Mouse (Mus musculus): ENCODE data around the gene Zcchc13.
"Not testable (repeated sequence)": the region's sequence is repeated elsewhere in the genome, so short reads cannot be mapped to it uniquely, and the experiment has no call there.

Gene Zcchc13

DNA sequence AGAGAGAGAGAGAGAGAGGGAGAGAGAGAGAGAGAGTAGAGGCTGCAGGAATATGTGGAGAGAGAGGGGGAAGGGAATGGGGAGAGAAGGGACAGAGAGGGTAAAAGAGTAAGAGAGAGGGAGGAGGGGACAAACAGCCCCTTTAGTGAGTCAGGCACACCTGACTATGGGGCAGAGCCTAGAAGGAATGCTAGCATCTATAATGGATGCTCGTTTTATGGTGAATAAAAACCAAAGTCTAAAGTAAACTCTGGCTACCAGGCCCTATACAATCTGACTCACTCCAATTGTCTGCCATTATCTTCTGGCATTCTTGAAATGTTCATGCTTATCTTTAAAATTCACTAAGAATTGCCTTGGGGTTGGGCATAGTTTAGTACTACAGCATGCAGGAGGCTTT, 21.7 kb downstream of the Zcchc13 start:
- DNase-seq, result no peak

DNA sequence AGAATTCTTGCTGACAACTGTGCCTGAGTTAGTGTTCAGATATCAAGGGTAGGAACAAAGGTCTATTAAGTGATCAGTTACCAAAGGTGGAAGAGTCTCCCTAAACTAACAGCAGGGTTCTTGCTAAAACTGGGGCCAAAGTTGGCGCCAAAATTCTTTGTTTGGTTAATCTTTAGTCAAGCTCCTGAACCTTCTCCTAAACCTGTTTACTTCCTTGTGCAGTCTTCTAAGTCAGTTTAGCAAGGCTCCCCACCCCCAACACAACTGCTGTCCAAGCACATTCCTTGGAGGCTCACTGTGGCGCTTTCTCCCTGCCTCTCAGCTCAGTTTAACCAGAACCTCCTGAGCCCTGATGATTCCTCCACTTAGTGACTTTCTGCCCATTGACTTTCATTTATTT, 22.6 kb downstream of the Zcchc13 start:
- DNase-seq, result no peak

DNA sequence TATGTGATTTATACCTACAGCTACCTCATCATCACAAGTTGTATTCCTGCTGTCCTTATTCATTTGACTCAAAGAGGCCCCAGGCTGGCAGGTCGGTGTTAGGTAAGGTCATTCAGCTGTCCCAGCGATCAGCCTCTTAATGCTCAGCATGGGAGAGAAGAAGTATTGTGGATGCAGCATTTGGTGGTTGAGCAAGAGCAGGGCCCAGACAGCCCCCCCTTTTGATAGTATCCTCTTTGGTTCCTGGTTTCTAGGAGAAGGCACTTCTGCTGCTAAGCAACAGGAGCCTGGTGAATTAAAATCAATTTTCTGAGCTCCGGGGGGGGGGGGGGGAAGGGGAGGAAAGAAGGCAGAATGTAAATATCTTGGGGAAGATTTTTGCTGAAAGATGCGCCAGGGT, 28.6 kb downstream of the Zcchc13 start:
- no peak for DNase-seq

GRCm38 (mm10) chrX:103664445-103664844, 34.1 kb downstream of the Zcchc13 start:
- not testable (repeated sequence) for DNase-seq

- no peak for DNase-seq
Measured at GRCm38 (mm10) chrX:103670245-103670644, 39.9 kb downstream of the Zcchc13 start.

DNA sequence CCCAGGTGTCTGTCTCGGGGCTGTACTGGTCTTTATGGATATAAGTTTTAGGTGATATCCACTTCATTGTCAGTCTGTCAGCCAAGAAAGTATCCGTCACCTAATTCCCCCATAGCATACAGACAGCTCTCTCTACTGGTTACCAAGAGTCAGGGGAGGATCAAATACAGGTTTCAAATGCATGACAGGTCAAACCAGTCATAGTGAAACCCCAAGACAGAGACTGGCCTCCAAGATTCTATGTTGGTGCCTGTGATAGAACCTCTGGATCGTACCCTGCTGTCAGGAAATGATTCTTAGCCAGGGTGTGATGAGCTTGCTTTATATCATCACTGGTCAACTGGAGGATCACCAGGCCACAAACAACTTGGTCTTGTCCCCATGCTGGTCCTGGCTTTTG, 43.4 kb downstream of the Zcchc13 start:
- no peak for DNase-seq

DNA sequence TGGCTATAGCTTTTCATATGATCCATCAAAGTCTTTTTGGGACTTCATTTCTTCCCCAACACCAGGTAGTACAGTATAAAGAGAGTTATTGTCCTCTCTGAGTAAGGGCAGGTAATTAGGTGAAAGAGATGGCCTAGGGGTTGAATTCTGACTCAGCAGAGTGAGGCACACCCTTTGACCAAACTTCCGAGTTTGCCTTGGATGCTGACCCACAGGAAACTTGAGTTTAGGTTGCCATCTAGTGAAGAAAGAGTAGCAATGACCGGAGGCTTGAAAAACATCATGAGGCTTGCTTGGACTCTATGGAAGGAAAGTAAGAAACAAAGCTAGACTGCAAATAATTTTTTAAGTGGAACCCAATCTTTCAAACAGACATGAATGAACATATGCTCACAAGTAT, 44.3 kb downstream of the Zcchc13 start:
- no peak for DNase-seq
